Mouse (Mus musculus) kidney, postnatal 25 days (tissue): ENCODE data around the gene Ggt6.
A peak's percentile ranks its signal among the peaks of the same experiment; 100 is the strongest.

Experiments
- DNase-seq, 2 experiments: peaks; one replicate each; pipeline ENCODE4 v3.0.0; 2021; ENCODE audit warnings: mixed read lengths in 2 of 2

Gene Ggt6

DNA sequence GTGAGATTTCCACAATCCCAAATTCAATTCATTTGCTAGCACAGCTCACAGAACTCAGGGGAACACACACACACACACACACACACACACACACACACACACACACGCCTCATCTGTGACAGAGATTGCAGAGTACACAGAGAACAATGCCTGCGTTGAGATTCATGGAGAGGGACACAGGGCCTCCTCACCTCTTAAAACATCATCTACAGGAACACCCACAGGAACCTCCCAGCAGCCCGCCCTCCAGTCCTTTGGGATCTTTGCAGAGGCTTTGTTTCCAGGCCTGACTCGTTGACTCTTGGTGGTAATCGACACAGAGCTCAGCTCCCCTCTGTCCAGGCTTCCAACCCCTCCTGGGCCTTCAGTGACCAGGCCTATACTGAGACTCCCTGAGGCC is 41.9 kb downstream of the Ggt6 start:
- DNase-seq, result no peak

DNA sequence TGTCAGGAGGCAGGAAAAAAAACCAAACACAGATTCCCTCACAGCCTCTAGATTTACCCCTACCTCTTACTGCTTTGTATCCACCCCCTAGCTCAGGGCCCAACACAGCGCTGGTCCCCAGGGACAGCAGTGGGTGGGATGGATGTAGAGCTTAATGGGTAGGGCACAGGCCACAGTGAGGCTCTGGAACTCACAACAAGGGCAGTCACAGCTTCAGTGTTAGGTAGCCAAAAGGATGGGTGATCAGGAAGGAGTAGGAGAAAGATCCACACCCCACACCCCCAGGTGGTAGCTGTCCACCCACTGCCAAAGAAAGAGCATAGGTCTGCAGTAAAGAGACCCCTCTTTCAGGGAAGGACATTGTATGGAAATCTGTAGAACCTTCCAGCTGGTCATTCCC is 42.3 kb downstream of the Ggt6 start:
- DNase-seq, result no peak

GRCm38 (mm10) chr11:72478228-72478627 is 42.9 kb downstream of the Ggt6 start:
- peak in 1 of 2 experiments; percentile 57 for DNase-seq

GRCm38 (mm10) chr11:72479499-72479898 is 44.2 kb downstream of the Ggt6 start:
- DNase-seq, result no peak

DNA sequence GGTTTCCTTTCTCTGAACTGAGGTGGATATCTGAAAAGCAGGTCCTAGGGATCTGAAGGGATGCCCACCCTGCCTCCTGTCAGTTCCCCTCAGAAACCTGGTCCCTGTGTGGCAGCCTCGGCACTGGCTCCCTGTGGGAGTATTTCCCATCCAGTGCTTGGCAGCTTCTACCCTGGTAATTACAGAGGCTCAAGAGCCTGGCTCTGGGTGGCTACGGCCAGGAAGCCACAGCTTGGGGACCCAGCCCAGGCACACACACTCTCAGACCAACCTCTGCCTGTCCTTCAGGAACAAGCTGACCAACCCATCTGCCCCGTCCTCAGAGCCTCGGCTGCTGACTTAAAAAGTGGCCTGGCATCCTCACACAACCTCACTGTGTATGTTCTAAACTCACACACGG is 46.0 kb downstream of the Ggt6 start:
- no peak for DNase-seq

GRCm38 (mm10) chr11:72481952-72482351 is 46.6 kb downstream of the Ggt6 start:
- DNase-seq, result no peak

DNA sequence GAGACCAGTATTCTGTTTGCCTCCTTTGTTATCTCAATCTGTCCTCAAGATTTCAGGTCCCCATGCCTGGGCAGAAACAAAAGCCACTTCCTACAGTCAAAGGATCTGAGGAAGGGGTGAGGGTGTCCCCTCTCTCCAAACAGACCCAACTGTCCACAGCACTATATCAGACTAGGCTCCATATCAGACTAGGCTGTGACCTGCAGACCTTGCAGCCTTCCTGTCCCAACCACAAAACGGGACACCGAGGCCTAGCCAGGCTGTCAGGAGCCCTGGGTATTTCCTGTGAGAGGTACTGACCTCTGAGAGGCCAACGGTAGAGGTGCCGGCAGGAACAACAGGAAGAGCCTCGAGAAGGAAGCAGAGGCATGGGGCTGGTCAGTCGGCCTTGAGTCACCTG is 49.2 kb downstream of the Ggt6 start:
- DNase-seq, result peak in 1 of 2 experiments; percentile 52

GRCm38 (mm10) chr11:72485157-72485556 is 49.8 kb downstream of the Ggt6 start:
- no peak for DNase-seq

- DNase-seq, result no peak
These were observed 50.6 kb downstream of the Ggt6 start for GRCm38 (mm10) chr11:72485960-72486359.

DNA sequence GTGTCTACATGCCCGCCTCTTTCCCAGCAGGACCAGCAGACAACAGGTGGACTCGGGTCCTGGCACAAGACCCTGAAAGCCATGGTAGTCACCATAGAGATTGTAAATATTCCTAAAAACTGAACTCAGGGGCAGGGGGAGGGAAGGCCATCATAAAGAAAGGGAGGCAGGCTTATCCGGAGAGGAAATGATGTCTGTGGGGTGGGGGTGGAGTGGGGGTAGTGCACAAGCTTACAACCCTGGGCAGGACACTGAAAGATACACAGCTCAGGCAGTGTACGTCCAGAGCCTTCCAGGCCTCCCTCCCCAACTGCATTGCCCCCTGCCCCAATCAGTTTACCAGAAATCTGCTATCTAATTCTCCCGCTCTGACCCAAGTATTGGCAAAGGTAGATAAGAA is 51.8 kb downstream of the Ggt6 start:
- DNase-seq, result no peak

- no peak for DNase-seq
These were observed 52.4 kb downstream of the Ggt6 start for GRCm38 (mm10) chr11:72487739-72488138.
